Mouse (Mus musculus): ENCODE data around the gene Crtc3. TPM values are rescaled to one million over a fixed set of nuclear protein-coding genes. Genes with fewer than 3 reads are reported as not detected.

Crtc3 gene
- polyA plus RNA-seq, 1 experiment: not detected

DNA sequence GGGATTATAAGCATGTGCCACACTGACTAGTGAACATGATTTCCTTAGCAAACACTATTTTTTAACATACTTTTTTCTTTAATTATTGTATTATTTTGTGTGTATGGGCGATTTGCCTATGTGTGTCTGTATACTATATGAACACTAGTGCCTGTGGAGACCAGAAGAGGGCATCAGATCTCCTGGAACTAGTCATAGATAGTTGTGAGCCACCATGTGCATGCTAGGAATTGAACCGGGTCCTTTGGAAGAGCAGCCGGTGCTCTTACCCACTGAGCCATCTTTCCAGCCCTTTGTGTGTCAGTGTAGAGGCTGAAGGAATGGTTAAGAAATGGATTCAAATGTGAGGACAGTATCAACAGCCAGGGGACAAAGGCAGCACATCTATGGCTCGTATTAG lies 82.2 kb downstream of the Crtc3 start:
- peaks cover 6% of the 10 kb centered on the region for H3K4me1 ChIP-seq (ENCODE audit: control insufficient read depth, insufficient read depth, low read length)
- WGBS: 91% methylated on average over 4 of the region's 4 CpGs

DNA sequence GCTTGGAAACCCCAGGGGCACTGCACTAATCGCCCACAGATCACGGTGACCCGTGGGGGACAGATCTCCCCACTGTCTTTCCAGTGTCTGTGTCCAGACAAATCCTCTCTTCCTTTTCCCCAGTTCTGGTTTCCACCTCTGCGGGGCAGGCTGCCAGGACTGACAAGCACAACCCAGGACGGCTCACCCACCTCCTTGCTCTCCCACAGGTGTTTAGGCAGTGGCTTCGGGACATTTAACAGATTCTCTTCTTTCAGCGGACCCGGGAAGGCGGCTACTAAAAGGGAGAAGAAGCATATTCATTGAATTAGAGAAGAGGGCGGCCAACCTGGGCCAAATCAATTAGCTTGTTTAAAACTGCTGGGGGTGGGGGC lies 83.1 kb downstream of the Crtc3 start:
- peaks cover 6% of the 10 kb centered on the region for H3K4me1 ChIP-seq (ENCODE audit: control insufficient read depth, insufficient read depth, low read length)
- no peak overlapping the region for H3K27ac ChIP-seq (ENCODE audit: insufficient read depth, low read depth, low read length)
- no peak overlapping the region for H3K4me3 ChIP-seq (ENCODE audit: insufficient read depth, low read depth, low read length)
- TF ChIP-seq CTCF (IDR thresholded peaks at IDR 0.05; ENCODE audit: insufficient read depth, low read depth, low read length): no peak
- no peak for TF ChIP-seq POLR2A (IDR thresholded peaks at IDR 0.05; ENCODE audit: insufficient read depth, low read depth, low read length)
- 35% methylated on average over 10 of the region's 10 CpGs for WGBS

More for the DNA sequence above, 82.2 kb downstream of the Crtc3 start:
- TF ChIP-seq CTCF (IDR thresholded peaks at IDR 0.05; ENCODE audit: insufficient read depth, low read depth, low read length): no peak
- Histone ChIP-seq H3K27ac (ENCODE audit: insufficient read depth, low read depth, low read length) (no peak overlapping the region), H3K4me3 (ENCODE audit: insufficient read depth, low read depth, low read length) (no peak overlapping the region)

DNA sequence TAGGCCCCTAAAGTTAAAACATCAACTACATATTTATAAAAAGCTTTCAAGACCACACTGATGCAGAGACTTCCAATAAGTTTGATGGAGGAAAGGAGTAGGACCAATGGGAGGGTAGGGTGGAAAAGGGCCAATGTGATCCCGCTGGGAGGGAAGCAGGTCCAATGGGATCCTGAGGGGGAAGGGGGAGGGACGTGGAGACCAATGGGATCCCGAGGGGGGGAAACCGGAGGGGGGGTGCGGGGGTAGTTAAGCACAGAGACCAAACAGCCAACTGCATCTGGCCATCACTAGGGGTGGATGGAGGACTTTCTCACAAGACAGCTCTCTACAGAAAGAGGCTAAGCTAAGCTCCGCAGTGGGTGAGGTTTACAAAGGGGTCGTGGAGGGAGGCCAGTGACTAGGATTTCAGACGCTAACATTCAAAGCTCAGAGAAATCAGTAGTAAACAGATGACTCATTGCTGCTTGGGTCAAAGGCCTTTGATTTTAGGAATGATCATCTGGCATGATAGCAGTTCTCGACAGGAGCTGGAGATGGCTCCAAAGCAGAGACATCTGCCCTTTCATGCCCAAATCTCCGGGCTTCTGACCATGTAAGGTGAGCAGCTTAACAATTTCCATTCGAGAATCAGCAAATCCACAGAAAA lies 83.6 kb downstream of the Crtc3 start:
- peaks cover 6% of the 10 kb centered on the region for H3K4me1 ChIP-seq (ENCODE audit: control insufficient read depth, insufficient read depth, low read length)
- no peak overlapping the region for H3K27ac ChIP-seq (ENCODE audit: insufficient read depth, low read depth, low read length)
- TF ChIP-seq POLR2A (IDR thresholded peaks at IDR 0.05; ENCODE audit: insufficient read depth, low read depth, low read length) (no peak), CTCF (IDR thresholded peaks at IDR 0.05; ENCODE audit: insufficient read depth, low read depth, low read length) (no peak)
- 34% methylated on average over 11 of the region's 11 CpGs for WGBS
- no peak overlapping the region for H3K4me3 ChIP-seq (ENCODE audit: insufficient read depth, low read depth, low read length)

DNA sequence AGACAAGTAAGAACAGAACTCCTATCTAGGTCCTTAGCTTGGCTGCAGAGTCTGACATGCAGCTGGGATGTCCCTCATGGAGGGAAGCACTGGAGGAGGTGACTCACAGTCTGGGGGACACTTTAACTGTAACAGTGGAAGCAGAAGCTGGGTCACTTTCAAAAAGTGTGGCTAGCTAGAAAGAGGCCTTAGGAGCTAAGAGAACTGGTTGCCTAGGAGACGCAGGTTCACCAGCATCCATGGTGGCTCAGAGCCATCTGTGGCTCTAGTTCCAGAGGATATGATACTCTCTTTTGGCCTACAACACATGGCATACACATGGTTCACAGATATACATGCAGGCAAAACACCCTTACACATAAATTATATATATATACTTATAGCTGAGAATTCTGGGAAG lies 86.1 kb downstream of the Crtc3 start:
- Histone ChIP-seq H3K4me3 (ENCODE audit: insufficient read depth, low read depth, low read length) (no peak overlapping the region), H3K27ac (ENCODE audit: insufficient read depth, low read depth, low read length) (no peak overlapping the region), H3K4me1 (ENCODE audit: control insufficient read depth, insufficient read depth, low read length) (peaks cover 11% of the 10 kb centered on the region)
- WGBS: 75% methylated on average over 1 of the region's 1 CpGs
- TF ChIP-seq CTCF (IDR thresholded peaks at IDR 0.05; ENCODE audit: insufficient read depth, low read depth, low read length) (no peak), POLR2A (IDR thresholded peaks at IDR 0.05; ENCODE audit: insufficient read depth, low read depth, low read length) (no peak)

DNA sequence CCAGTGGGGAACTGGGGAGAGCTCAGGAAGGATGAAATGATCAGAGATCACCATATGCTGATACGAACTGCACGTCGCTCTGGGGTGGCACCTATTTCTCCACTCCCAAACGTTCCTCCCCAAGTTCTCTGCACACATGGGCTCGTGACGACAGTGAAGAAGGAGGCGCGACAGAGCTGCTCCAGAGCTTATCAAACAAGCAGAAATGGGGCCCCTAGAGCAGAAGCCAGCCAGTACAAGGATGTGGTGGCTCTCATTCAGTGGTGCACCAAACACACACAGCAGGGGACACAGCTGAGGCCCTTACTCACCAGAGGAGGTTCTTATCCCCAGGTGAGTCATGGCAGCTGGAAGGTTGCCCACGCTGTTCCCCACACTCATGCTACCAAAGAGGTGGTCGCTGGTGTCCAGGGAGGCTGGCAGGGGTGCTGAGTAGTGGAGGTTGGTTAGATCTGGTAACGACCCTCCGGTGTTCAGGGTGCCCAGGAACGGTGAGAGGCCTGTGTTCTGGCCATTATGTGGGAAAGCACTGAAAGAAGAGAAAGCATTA lies 90.2 kb downstream of the Crtc3 start:
- H3K4me1 ChIP-seq (ENCODE audit: control insufficient read depth, insufficient read depth, low read length): peaks cover 12% of the 10 kb centered on the region
- H3K4me3 ChIP-seq (ENCODE audit: insufficient read depth, low read depth, low read length): no peak overlapping the region
- no peak overlapping the region for H3K27ac ChIP-seq (ENCODE audit: insufficient read depth, low read depth, low read length)
- 73% methylated on average over 13 of the region's 13 CpGs for WGBS
- TF ChIP-seq POLR2A (IDR thresholded peaks at IDR 0.05; ENCODE audit: insufficient read depth, low read depth, low read length) (no peak), CTCF (IDR thresholded peaks at IDR 0.05; ENCODE audit: insufficient read depth, low read depth, low read length) (no peak)

DNA sequence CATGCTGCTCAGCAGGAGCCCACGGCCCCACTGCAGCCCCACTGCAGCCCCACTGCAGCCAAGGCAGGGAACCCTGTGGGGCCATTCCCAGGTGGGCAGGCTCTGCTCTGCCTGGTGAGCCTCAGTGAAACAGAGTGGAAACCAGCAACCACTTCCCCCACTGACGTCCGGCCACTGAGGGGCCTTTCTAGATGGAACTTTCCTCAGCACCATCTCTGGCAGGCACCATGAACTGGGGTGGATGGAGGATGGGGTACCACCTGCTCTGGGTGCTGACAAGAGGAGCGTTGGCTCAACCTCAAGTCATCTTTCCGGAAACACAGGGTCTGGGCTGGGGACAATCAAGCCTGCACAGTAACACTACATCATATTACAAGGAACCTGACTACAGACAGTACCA lies 90.8 kb downstream of the Crtc3 start:
- Histone ChIP-seq H3K27ac (ENCODE audit: insufficient read depth, low read depth, low read length) (no peak overlapping the region), H3K4me3 (ENCODE audit: insufficient read depth, low read depth, low read length) (no peak overlapping the region), H3K4me1 (ENCODE audit: control insufficient read depth, insufficient read depth, low read length) (peaks cover 10% of the 10 kb centered on the region)
- WGBS: 85% methylated on average over 5 of the region's 5 CpGs
- no peak for TF ChIP-seq POLR2A (IDR thresholded peaks at IDR 0.05; ENCODE audit: insufficient read depth, low read depth, low read length)

DNA sequence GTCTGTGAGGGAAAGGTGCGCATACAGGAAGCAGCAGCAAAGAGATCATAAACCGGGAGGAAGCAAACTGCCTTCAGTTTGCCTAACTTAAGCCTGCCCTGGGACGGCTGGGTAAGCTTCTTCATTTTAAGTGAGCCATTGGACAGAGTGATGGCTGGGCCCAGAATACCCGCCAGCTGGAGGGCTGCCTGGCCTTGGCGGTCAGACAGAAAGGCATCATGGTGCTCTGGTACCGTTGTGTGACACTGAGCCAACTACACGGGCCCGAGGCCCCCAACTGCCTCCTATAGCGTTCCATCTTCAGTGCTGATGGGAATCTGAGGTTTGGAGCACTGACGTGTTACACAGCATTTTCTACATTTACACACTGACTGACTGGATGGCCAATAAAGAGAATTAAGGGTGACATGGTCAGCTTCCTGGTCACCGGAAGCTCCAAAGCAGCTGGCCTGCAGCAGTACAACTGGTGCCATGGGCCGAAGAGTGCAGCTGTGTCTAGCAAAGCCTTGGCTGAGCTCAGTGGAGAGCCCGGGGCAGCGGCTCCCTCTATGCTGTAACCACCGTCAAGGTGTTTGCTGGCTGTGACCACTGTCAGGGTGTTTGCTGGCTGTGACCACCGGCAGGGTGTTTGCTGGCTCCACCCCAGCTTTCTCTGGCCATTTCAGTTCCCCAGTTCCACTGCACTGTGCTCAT lies 99.5 kb downstream of the Crtc3 start:
- H3K27ac ChIP-seq (ENCODE audit: insufficient read depth, low read depth, low read length): no peak overlapping the region
- 55% methylated on average over 16 of the region's 16 CpGs for WGBS
- peaks cover 15% of the 10 kb centered on the region for H3K4me1 ChIP-seq (ENCODE audit: control insufficient read depth, insufficient read depth, low read length)
- TF ChIP-seq CTCF (IDR thresholded peaks at IDR 0.05; ENCODE audit: insufficient read depth, low read depth, low read length): no peak
- no peak for TF ChIP-seq POLR2A (IDR thresholded peaks at IDR 0.05; ENCODE audit: insufficient read depth, low read depth, low read length)
- H3K4me3 ChIP-seq (ENCODE audit: insufficient read depth, low read depth, low read length): no peak overlapping the region

DNA sequence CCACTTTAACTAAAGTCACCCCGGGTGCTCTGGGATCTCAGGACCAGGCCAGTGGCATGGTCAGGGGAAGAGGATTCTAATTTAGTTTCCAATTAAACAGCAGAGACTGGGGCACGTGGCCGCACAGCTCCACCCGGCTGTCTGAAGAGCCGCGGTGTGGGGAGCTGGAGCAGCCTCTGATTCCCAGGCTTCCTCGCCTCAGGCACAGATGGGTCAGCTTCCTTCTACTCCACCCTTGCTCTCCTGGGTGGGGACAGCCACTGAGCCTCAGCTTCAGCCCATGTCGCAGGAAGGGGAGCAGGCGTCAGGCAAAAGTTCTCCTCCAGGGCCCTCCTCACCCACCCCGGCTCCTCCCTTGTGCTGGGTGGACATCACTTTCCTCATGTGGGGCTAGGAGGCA lies 101.0 kb downstream of the Crtc3 start:
- Histone ChIP-seq H3K4me3 (ENCODE audit: insufficient read depth, low read depth, low read length) (no peak overlapping the region), H3K27ac (ENCODE audit: insufficient read depth, low read depth, low read length) (no peak overlapping the region), H3K4me1 (ENCODE audit: control insufficient read depth, insufficient read depth, low read length) (peaks cover 15% of the 10 kb centered on the region)
- TF ChIP-seq POLR2A (IDR thresholded peaks at IDR 0.05; ENCODE audit: insufficient read depth, low read depth, low read length): no peak
- no peak for TF ChIP-seq CTCF (IDR thresholded peaks at IDR 0.05; ENCODE audit: insufficient read depth, low read depth, low read length)
- 48% methylated on average over 10 of the region's 10 CpGs for WGBS

All from olfactory bulb, adult 2 months (tissue).